Mouse (Mus musculus): Measurements from ENCODE around the gene Ranbp1. TPM values are rescaled to one million over a fixed set of nuclear protein-coding genes. Genes with fewer than 3 reads are reported as not detected.

The Ranbp1 gene
- total and polyA plus RNA-seq, 2 experiments from 2014 or later: 110 to 426 TPM

DNA sequence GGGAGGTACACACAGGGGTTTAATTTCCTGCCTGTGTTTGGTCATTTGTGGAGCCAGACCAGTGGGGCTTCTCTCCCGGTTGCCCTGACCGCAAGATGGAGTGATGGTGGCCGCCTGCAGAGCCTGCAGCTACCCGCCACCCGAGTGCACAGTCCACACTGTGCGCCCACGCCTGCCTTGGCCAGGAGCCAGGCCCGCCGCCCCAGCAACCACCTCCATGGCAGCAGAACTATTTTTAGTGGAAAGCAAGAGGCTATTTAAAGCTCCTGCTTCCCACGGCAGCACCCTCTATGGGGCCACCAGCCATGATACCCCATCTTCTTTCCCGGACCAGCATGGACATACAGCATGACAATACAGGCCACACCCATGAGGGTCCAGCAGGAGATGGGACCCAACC, 18.9 kb downstream of the Ranbp1 start:
- WGBS: 34% methylated on average over 11 of the region's 11 CpGs
- H3K27ac ChIP-seq: peak overlapping the region; percentile 60; the same call in 1 of the 2 replicates
- H3K4me2 ChIP-seq (ENCODE audit: low read depth, low read length): no peak overlapping the region
- no peaks in the 10 kb centered on the region for H3K9me3 ChIP-seq (ENCODE audit: low read length)
- ATAC-seq: no peak
- no peaks in the 10 kb centered on the region for H3K27me3 ChIP-seq (ENCODE audit: insufficient read depth, low read length)
- H3K4me1 ChIP-seq (ENCODE audit: insufficient read depth, low read length): peaks cover 25% of the 10 kb centered on the region
- H3K4me3 ChIP-seq (ENCODE audit: low read length): no peak overlapping the region
- peaks cover 37% of the 10 kb centered on the region for H3K36me3 ChIP-seq (ENCODE audit: insufficient read depth, low read length)
- TF ChIP-seq CTCF (IDR thresholded peaks at IDR 0.05; ENCODE audit: low read depth): no peak
- no peak for DNase-seq (ENCODE audit: low spot score)
- no peak overlapping the region for H3K9ac ChIP-seq (replicated peaks; ENCODE audit: low read length)

- Histone ChIP-seq H3K36me3 (ENCODE audit: insufficient read depth, low read length) (peaks cover 44% of the 10 kb centered on the region), H3K27me3 (ENCODE audit: insufficient read depth, low read length) (no peaks in the 10 kb centered on the region)
- TF ChIP-seq CTCF (IDR thresholded peaks at IDR 0.05; ENCODE audit: low read depth): no peak
These were observed 19.7 kb downstream of the Ranbp1 start for GRCm38 (mm10) chr16:18228856-18229255.

GRCm38 (mm10) chr16:18227897-18228422, 20.6 kb downstream of the Ranbp1 start:
- H3K27ac ChIP-seq: no peak overlapping the region
- ATAC-seq: no peak
- no peaks in the 10 kb centered on the region for H3K9me3 ChIP-seq (ENCODE audit: low read length)
- no peak for DNase-seq (ENCODE audit: low spot score)
- H3K4me1 ChIP-seq (ENCODE audit: insufficient read depth, low read length): peaks cover 16% of the 10 kb centered on the region
- H3K9ac ChIP-seq (replicated peaks; ENCODE audit: low read length): no peak overlapping the region
- no peak overlapping the region for H3K4me2 ChIP-seq (ENCODE audit: low read depth, low read length)
- no peak for TF ChIP-seq CTCF (IDR thresholded peaks at IDR 0.05; ENCODE audit: low read depth)
- H3K36me3 ChIP-seq (ENCODE audit: insufficient read depth, low read length): peaks cover 53% of the 10 kb centered on the region
- 94% methylated on average over 20 of the region's 20 CpGs for WGBS
- H3K4me3 ChIP-seq (ENCODE audit: low read length): no peak overlapping the region
- no peaks in the 10 kb centered on the region for H3K27me3 ChIP-seq (ENCODE audit: insufficient read depth, low read length)

More at GRCm38 (mm10) chr16:18228856-18229255, 19.7 kb downstream of the Ranbp1 start:
- DNase-seq (ENCODE audit: low spot score) (peak; percentile 26), ATAC-seq (peak; percentile 18; the same call in 1 of the 2 replicates)
- Histone ChIP-seq H3K27ac (peak overlapping the region; percentile 60), H3K4me2 (ENCODE audit: low read depth, low read length) (no peak overlapping the region), H3K9ac (replicated peaks; ENCODE audit: low read length) (no peak overlapping the region), H3K4me1 (ENCODE audit: insufficient read depth, low read length) (peaks cover 23% of the 10 kb centered on the region), H3K4me3 (ENCODE audit: low read length) (no peak overlapping the region), H3K9me3 (ENCODE audit: low read length) (no peaks in the 10 kb centered on the region)
- 78% methylated on average over 4 of the region's 4 CpGs for WGBS

DNA sequence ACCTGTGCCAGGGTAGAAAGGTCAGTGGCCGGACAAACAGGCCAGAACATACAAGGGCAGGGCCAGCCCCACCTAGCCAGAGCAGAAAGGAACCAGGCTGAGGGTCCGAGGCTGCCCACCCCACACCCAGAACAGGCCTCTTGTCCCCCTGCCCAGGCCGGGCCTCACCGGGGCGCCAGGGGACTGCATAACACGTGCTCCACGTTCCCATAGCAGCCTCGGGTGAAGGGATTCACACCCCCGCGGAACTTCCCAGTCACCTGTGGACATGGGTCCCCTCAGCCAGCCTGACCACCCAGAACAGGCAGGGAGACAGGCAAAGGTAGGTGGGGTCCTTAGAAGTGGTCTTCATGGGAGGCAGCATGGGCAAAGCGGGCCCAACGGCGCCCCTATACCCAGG, 21.3 kb downstream of the Ranbp1 start:
- Histone ChIP-seq H3K4me3 (ENCODE audit: low read length) (no peak overlapping the region), H3K27ac (no peak overlapping the region), H3K36me3 (ENCODE audit: insufficient read depth, low read length) (peaks cover 61% of the 10 kb centered on the region), H3K9me3 (ENCODE audit: low read length) (no peaks in the 10 kb centered on the region), H3K27me3 (ENCODE audit: insufficient read depth, low read length) (no peaks in the 10 kb centered on the region), H3K4me2 (ENCODE audit: low read depth, low read length) (no peak overlapping the region), H3K9ac (replicated peaks; ENCODE audit: low read length) (no peak overlapping the region), H3K4me1 (ENCODE audit: insufficient read depth, low read length) (peaks cover 16% of the 10 kb centered on the region)
- TF ChIP-seq CTCF (IDR thresholded peaks at IDR 0.05; ENCODE audit: low read depth): no peak
- WGBS: 96% methylated on average over 13 of the region's 13 CpGs
- no peak for DNase-seq (ENCODE audit: low spot score)
- ATAC-seq: no peak

DNA sequence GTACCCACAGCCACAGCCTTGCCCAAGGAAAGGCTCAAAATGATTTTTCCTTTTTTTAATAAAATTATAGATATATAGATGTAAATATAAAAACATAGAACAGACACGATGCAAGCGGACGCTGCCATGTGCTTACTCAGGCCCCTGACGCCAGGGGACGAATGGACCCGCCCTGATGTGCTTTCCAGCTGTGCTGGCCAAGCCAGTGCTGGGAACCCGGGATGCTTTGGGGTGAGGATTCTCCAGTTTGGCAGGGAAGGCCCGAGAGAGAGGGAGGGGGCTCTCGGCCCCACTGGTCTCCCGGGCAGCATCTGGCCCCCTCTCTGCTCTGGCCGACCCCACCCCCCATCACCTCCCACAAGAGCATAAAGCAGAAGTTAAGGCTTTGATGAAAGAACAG, 26.3 kb downstream of the Ranbp1 start:
- no peak for DNase-seq (ENCODE audit: low spot score)
- Histone ChIP-seq H3K4me3 (ENCODE audit: low read length) (no peak overlapping the region), H3K4me1 (ENCODE audit: insufficient read depth, low read length) (no peaks in the 10 kb centered on the region), H3K9me3 (ENCODE audit: low read length) (no peaks in the 10 kb centered on the region), H3K27ac (no peak overlapping the region), H3K27me3 (ENCODE audit: insufficient read depth, low read length) (no peaks in the 10 kb centered on the region), H3K36me3 (ENCODE audit: insufficient read depth, low read length) (peaks cover 50% of the 10 kb centered on the region), H3K9ac (replicated peaks; ENCODE audit: low read length) (no peak overlapping the region), H3K4me2 (ENCODE audit: low read depth, low read length) (no peak overlapping the region)
- no peak for ATAC-seq
- WGBS: 83% methylated on average over 11 of the region's 11 CpGs
- no peak for TF ChIP-seq CTCF (IDR thresholded peaks at IDR 0.05; ENCODE audit: low read depth)

DNA sequence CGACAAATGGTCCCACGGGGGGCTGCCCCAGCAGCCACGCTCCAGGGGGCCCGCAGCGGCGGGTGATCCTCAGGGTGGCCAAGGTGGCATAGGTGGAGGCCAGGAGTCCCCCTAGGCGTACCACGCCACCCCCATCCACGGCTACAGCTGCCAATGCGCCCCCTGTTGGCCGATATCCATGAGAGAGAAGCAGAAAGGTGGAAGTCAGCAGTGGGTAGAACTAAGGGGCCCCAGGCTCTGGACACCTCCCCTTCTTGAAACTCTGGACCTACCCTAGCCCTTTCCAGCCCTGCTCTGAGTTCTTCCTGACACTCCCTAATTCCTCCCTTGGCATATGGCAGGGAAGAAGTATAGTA, 27.0 kb downstream of the Ranbp1 start:
- WGBS: 74% methylated on average over 11 of the region's 11 CpGs
- Histone ChIP-seq H3K9ac (replicated peaks; ENCODE audit: low read length) (no peak overlapping the region), H3K9me3 (ENCODE audit: low read length) (no peaks in the 10 kb centered on the region), H3K27me3 (ENCODE audit: insufficient read depth, low read length) (no peaks in the 10 kb centered on the region), H3K27ac (no peak overlapping the region), H3K36me3 (ENCODE audit: insufficient read depth, low read length) (peaks cover 45% of the 10 kb centered on the region), H3K4me3 (ENCODE audit: low read length) (no peak overlapping the region), H3K4me2 (ENCODE audit: low read depth, low read length) (no peak overlapping the region), H3K4me1 (ENCODE audit: insufficient read depth, low read length) (no peaks in the 10 kb centered on the region)
- TF ChIP-seq CTCF (IDR thresholded peaks at IDR 0.05; ENCODE audit: low read depth): peak; percentile 33
- no peak for ATAC-seq
- no peak for DNase-seq (ENCODE audit: low spot score)

- no peak overlapping the region for H3K4me3 ChIP-seq (ENCODE audit: low read length)
- WGBS: 89% methylated on average over 6 of the region's 6 CpGs
- H3K9ac ChIP-seq (replicated peaks; ENCODE audit: low read length): no peak overlapping the region
- TF ChIP-seq CTCF (IDR thresholded peaks at IDR 0.05; ENCODE audit: low read depth): no peak
- no peaks in the 10 kb centered on the region for H3K4me1 ChIP-seq (ENCODE audit: insufficient read depth, low read length)
- no peak overlapping the region for H3K4me2 ChIP-seq (ENCODE audit: low read depth, low read length)
- no peaks in the 10 kb centered on the region for H3K9me3 ChIP-seq (ENCODE audit: low read length)
- DNase-seq (ENCODE audit: low spot score) (no peak), ATAC-seq (no peak)
- no peaks in the 10 kb centered on the region for H3K27me3 ChIP-seq (ENCODE audit: insufficient read depth, low read length)
- H3K27ac ChIP-seq: no peak overlapping the region
- H3K36me3 ChIP-seq (ENCODE audit: insufficient read depth, low read length): peaks cover 40% of the 10 kb centered on the region
These were observed 27.5 kb downstream of the Ranbp1 start for GRCm38 (mm10) chr16:18220856-18221542.

All from hindbrain, postnatal 0 days (tissue).